Mouse (Mus musculus) CH12.LX (cell line): ENCODE measurements at regions not wholly inside any gene's neighbourhood (a gene's known extent, or its start where the extent isn't known, plus 50 kb on each side); places are given as distances from the start of the nearest gene placed in this dataset.

Experiments
- DNase-seq: peaks from one replicate; pipeline ENCODE4 v3.0.0-alpha.2; 2013; ENCODE audit errors: extremely low read depth
- H3K27ac ChIP-seq: 2 replicates; pipeline ENCODE4 v1.5.1; 2012; ENCODE audit warnings: low read depth, mild to moderate bottlenecking, control low read depth, moderate library complexity; ENCODE audit not compliant: insufficient read depth
- H3K27me3 ChIP-seq: replicated peaks from 2 replicates; pipeline ENCODE3; 2012; ENCODE audit warnings: inconsistent platforms
- H3K36me3 ChIP-seq, 2 experiments: replicated peaks in 1 of 2; 2 replicates each; pipeline versions ENCODE3 to v1.6.1; 2012; ENCODE audit warnings: inconsistent platforms in 1 of 2, low read length in 1 of 2, mild to moderate bottlenecking in 1 of 2, mixed read lengths in 1 of 2, moderate library complexity in 1 of 2; ENCODE audit not compliant: control insufficient read depth in 1 of 2, insufficient read depth in 1 of 2
- H3K4me1 ChIP-seq, 2 experiments: 2 replicates each; pipeline ENCODE4 v1.6.1; 2012; ENCODE audit warnings: inconsistent platforms in 1 of 2, moderate library complexity in 1 of 2; ENCODE audit not compliant: insufficient read depth in 2 of 2, control insufficient read depth in 1 of 2
- H3K4me2 ChIP-seq: 2 replicates; pipeline ENCODE4 v1.6.1; 2012; ENCODE audit warnings: low read depth, mild to moderate bottlenecking, control low read depth; ENCODE audit not compliant: poor library complexity, insufficient read depth, severe bottlenecking
- H3K4me3 ChIP-seq, 3 experiments: fragments of 150-350 bp in 1 of 3; sonication (generic) in 1 of 3; replicated peaks in 1 of 3; 2 replicates each; pipeline versions ENCODE3 to v1.5.1; 2011 to 2012; ENCODE audit warnings: low read depth in 2 of 3, low read length in 2 of 3, mild to moderate bottlenecking in 2 of 3, moderate library complexity in 2 of 3, control low read depth in 1 of 3, improper control_type of control experiment in 1 of 3, inconsistent platforms in 1 of 3, mixed read lengths in 1 of 3; ENCODE audit not compliant: poor library complexity in 1 of 3
- H3K79me2 ChIP-seq: replicated peaks from 2 replicates; pipeline ENCODE4 v1.6.1; 2012; ENCODE audit warnings: mild to moderate bottlenecking, moderate library complexity; ENCODE audit not compliant: control insufficient read depth, poor library complexity, insufficient read depth, severe bottlenecking; ENCODE audit errors: extremely low read depth
- H3K9ac ChIP-seq: 2 replicates; pipeline ENCODE4 v1.6.1; 2012; ENCODE audit warnings: low read depth, mild to moderate bottlenecking, control low read depth, moderate library complexity; ENCODE audit not compliant: insufficient read depth
- H3K9me3 ChIP-seq: replicated peaks from 2 replicates; pipeline ENCODE3; 2012; ENCODE audit warnings: low read length, inconsistent platforms, mixed read lengths
- BHLHE40 ChIP-seq: IDR thresholded peaks from 2 replicates; pipeline ENCODE4 v1.6.1; 2011; ENCODE audit warnings: mild to moderate bottlenecking, low read depth, low read length, improper control_type of control experiment
- CHD1 ChIP-seq: IDR thresholded peaks from 2 replicates; pipeline ENCODE4 v1.6.1; 2012; ENCODE audit warnings: low read depth, low read length, improper control_type of control experiment, inconsistent platforms
- EP300 ChIP-seq: IDR thresholded peaks from 2 replicates; pipeline ENCODE4 v1.6.1; 2011; ENCODE audit warnings: low read length, improper control_type of control experiment
- IRF4 ChIP-seq: IDR thresholded peaks from 2 replicates; pipeline ENCODE4 v1.6.1; 2014; ENCODE audit warnings: low read depth, mild to moderate bottlenecking, inconsistent platforms, low read length, improper control_type of control experiment
- JUN ChIP-seq: IDR thresholded peaks from 2 replicates; pipeline ENCODE4 v1.6.1; 2011; ENCODE audit warnings: low read depth, mild to moderate bottlenecking, low read length, improper control_type of control experiment, moderate library complexity; ENCODE audit not compliant: insufficient read depth
- JUND ChIP-seq: conservative IDR thresholded peaks from 2 replicates; pipeline ENCODE4 v1.6.1; 2011; ENCODE audit warnings: low read depth, low read length, improper control_type of control experiment
- KAT2A ChIP-seq: IDR thresholded peaks from 2 replicates; pipeline ENCODE4 v1.6.1; 2012; ENCODE audit warnings: low read length, improper control_type of control experiment, inconsistent platforms; ENCODE audit not compliant: insufficient replicate concordance
- MAX ChIP-seq: IDR thresholded peaks from 2 replicates; pipeline ENCODE4 v1.6.1; 2011; ENCODE audit warnings: low read length, improper control_type of control experiment
- MXI1 ChIP-seq: IDR thresholded peaks from 2 replicates; pipeline ENCODE4 v1.6.1; 2011; ENCODE audit warnings: mild to moderate bottlenecking, low read depth, low read length, improper control_type of control experiment
- NELFE ChIP-seq: IDR thresholded peaks from 2 replicates; pipeline ENCODE4 v1.6.1; 2011; ENCODE audit warnings: low read depth, low read length, improper control_type of control experiment
- NRF1 ChIP-seq: IDR thresholded peaks from 2 replicates; pipeline ENCODE4 v1.6.1; 2014; ENCODE audit warnings: low read depth, mild to moderate bottlenecking, inconsistent platforms, low read length, improper control_type of control experiment, moderate library complexity
- RCOR1 ChIP-seq: conservative IDR thresholded peaks from 2 replicates; pipeline ENCODE4 v1.6.1; 2012; ENCODE audit warnings: low read depth, mild to moderate bottlenecking, inconsistent platforms, low read length, improper control_type of control experiment
- SIN3A ChIP-seq: IDR thresholded peaks from 2 replicates; pipeline ENCODE4 v1.6.1; 2012; ENCODE audit warnings: low read length, improper control_type of control experiment, inconsistent platforms
- SMC3 ChIP-seq: IDR thresholded peaks from 2 replicates; pipeline ENCODE4 v1.6.1; 2011; ENCODE audit warnings: low read depth, low read length, improper control_type of control experiment
- TBP ChIP-seq: conservative IDR thresholded peaks from 2 replicates; pipeline ENCODE4 v1.6.1; 2011; ENCODE audit warnings: low read depth, low read length, improper control_type of control experiment
- TCF12 ChIP-seq: IDR thresholded peaks from 2 replicates; pipeline ENCODE4 v1.6.1; 2014; ENCODE audit warnings: low read depth, mild to moderate bottlenecking, inconsistent platforms, low read length, improper control_type of control experiment
- USF2 ChIP-seq: conservative IDR thresholded peaks from 2 replicates; pipeline ENCODE4 v1.6.1; 2011; ENCODE audit warnings: low read depth, low read length, improper control_type of control experiment
- ZC3H11A ChIP-seq: IDR thresholded peaks from 2 replicates; pipeline ENCODE4 v1.6.1; 2012; ENCODE audit warnings: low read depth, mild to moderate bottlenecking, inconsistent platforms, low read length, improper control_type of control experiment
- ZMIZ1 ChIP-seq: IDR thresholded peaks from 2 replicates; pipeline ENCODE4 v1.6.1; 2012; ENCODE audit warnings: low read depth, mild to moderate bottlenecking, inconsistent platforms, low read length, improper control_type of control experiment
- ZNF384 ChIP-seq: IDR thresholded peaks from 2 replicates; pipeline ENCODE4 v1.6.1; 2012; ENCODE audit warnings: low read depth, low read length, improper control_type of control experiment, inconsistent platforms
- dilution Hi-C: fragments of 300-500 bp; cut with MboI; formaldehyde crosslinking; loops from 2 replicates; pipeline ENCODE4 v1.14.3; 2020; ENCODE audit warnings: low sequenced_read_pairs; ENCODE audit not compliant: extremely low pct_unique_long_range_greater_than_20kb, extremely low pct_ligation_motif_present
- in situ Hi-C: fragments of 300-500 bp; cut with MboI; formaldehyde crosslinking; loops from 3 replicates; pipeline ENCODE4 v1.14.3; 2019; ENCODE audit warnings: low sequenced_read_pairs, low pct_ligation_motif_present, low pct_unique_long_range_greater_than_20kb, mixed read lengths

- no peak for DNase-seq
- Histone ChIP-seq H3K36me3 (no peaks in the 10 kb centered on the region), H3K27me3 (no peaks in the 10 kb centered on the region), H3K4me2 (no peak overlapping the region), H3K27ac (no peak overlapping the region), H3K4me3 (no peak overlapping the region), H3K9ac (no peak overlapping the region), H3K4me1 (no peaks in the 10 kb centered on the region), H3K79me2 (no peaks in the 10 kb centered on the region), H3K9me3 (no peaks in the 10 kb centered on the region)
- dilution Hi-C loops = no loop called here
- TF ChIP-seq KAT2A (no peak), ZNF384 (no peak), EP300 (no peak), MAX (no peak), NRF1 (no peak), USF2 (no peak), TBP (no peak), IRF4 (no peak), NELFE (no peak), JUN (no peak), JUND (no peak), ZMIZ1 (no peak), CHD1 (no peak), RCOR1 (no peak), TCF12 (no peak), SMC3 (no peak), MXI1 (no peak), BHLHE40 (no peak), SIN3A (no peak)
- in situ Hi-C loops = no loop called here
Observed at GRCm38 (mm10) chr7:39705118-39706095, 187.8 kb downstream of the Zfp619 start.

- H3K4me1 ChIP-seq = no peaks in the 10 kb centered on the region
- no peaks in the 10 kb centered on the region for H3K9me3 ChIP-seq
- DNase-seq = no peak
- H3K4me3 ChIP-seq = no peak overlapping the region
- dilution Hi-C loops (no loop called here), in situ Hi-C loops (no loop called here)
- no peaks in the 10 kb centered on the region for H3K79me2 ChIP-seq
- H3K27me3 ChIP-seq = no peaks in the 10 kb centered on the region
- no peak overlapping the region for H3K9ac ChIP-seq
- H3K27ac ChIP-seq = no peak overlapping the region
- TF ChIP-seq ZC3H11A = no peak
- no peaks in the 10 kb centered on the region for H3K36me3 ChIP-seq
- no peak overlapping the region for H3K4me2 ChIP-seq
Observed at GRCm38 (mm10) chr7:39706606-39707005, 189.0 kb downstream of the Zfp619 start.
